Mouse (Mus musculus) left cerebral cortex, postnatal 14 days (tissue): ENCODE measurements around the gene Bmyc. TPM values are rescaled to one million over a fixed set of nuclear protein-coding genes. Genes with fewer than 3 reads are reported as not detected.
"Not testable (repeated sequence)": the region's sequence is repeated elsewhere in the genome, so short reads cannot be mapped to it uniquely, and the experiment has no call there.

Experiments used
- DNase-seq, 2 experiments: peaks; one replicate each; pipeline ENCODE4 v3.0.0; 2021 to 2022; ENCODE audit warnings: low spot score in 2 of 2, mixed read lengths in 1 of 2
- intact Hi-C: fragments of 180-260 bp; cut with DNase I; formaldehyde crosslinking; loops from one replicate; pipeline ENCODE4 v1.15.1; 2025
- total RNA-seq, 2 experiments: library from RNA; stranded (reverse); gene quantifications; 2 replicates each; pipeline ENCODE4 v1.2.3; 2021

Gene Bmyc
- total RNA-seq, 2 experiments from 2014 or later: 85.8 to 98.2 TPM

DNA sequence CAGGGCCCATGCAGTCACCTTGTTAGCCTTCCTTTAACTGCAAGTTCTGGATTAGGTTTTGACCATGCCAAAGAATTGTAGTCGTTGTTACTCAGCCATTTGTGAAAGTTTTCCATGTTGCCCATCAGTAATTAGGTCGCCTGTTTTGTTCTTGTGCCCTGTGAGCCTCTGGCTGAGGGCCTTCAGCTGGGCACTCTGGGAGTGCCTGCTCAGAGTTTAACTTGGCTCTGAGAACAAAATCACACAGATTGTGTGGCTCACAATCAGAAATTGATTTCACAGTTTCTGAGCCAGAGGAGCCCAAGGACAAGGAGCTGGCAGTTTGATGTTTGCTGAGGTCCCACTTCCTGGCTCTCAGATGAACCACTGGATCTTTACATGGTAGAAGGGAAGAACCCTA, 3.3 kb downstream of the Bmyc start:
- not testable (repeated sequence) for DNase-seq
- intact Hi-C loops: loop anchor here (2.0 kb wide), 1 partner anchor 41 kb away; no protein-coding TSS in a partner anchor

DNA sequence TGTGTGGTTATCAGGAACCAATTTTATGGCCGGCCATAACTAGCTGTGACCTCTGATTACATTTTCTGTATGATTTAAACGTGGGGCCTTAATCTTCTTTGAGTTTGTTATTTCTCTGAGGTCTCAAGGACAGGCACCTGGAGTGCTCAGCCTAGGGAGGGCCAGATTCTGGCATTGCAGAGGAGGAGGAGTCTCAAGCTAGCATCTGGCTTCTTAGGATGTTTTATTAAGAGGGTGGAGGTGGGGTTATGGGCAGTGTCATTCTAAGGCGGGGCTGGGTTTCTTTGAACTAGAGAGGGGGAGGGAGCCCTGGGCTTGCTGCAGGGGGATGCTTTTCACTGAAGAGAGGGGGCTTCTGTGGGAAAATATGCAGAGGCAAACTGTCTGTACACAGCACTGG, 5.1 kb downstream of the Bmyc start:
- intact Hi-C loops, DNase-seq: not testable (repeated sequence)

DNA sequence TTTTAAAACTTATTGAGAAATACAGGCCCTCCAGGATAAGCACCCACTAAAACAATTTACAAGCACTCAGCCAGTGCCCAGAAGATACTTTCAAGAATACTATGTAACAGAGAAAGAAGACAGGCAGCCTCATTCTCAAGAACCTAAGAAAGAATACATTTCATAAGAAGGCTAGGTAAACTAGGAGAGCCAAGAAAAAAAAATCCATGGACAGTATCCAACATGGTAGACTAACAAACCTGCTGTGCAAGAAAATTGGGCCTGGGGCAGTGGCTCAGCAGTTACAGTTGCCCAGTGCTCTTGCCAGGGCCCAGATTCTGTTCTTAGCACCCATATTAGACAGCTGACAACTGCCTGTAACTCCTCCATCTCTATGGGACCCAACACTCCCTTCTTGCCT, 10.7 kb downstream of the Bmyc start:
- no peak for DNase-seq
- intact Hi-C loops: no loop called here

DNA sequence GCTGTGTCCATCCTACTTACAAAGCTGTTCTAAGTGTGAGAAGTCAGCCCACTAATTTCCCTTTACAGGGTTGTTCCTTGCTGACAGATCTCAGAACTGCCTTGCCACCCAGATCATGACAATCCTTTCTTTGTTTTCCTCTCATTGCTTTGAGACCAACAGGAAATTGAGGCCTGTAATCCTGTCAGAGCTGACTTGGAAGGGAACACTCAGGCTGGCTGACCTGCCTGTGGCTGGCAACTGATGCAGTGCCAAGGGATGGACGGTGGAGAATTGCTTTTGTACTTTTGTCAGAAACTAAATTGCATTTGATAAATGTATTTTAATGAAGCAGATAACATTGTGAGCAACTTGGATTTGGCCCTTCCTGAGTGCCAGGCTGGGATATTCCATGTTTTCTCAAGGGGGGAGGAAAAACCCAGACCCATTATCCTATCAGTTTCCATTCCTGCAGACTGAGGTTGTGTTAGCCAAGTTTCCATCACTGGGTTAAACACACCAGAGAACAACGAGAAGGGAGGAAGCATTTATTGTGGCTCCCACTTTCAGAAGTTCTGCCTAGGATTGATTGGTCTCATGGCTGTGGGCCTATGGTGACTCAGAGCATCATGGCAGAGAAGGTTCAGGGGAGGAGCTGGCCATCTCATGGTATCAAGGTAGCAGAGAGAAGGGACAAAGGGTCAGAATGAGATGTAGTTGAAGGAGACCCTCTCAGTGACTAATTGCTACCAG, 26.8 kb downstream of the Bmyc start:
- no peak for DNase-seq
- intact Hi-C loops: no loop called here

GRCm38 (mm10) chr2:25736709-25737108, 30.2 kb downstream of the Bmyc start, which contains the start of gene Obp2b:
Gene Obp2b (plus strand): TSS chr2:25737009.
- DNase-seq, intact Hi-C loops: not testable (repeated sequence)

- no peak for DNase-seq
- intact Hi-C loops: no loop called here
Observed at GRCm38 (mm10) chr2:25741671-25742070, 35.1 kb downstream of the Bmyc start.

DNA sequence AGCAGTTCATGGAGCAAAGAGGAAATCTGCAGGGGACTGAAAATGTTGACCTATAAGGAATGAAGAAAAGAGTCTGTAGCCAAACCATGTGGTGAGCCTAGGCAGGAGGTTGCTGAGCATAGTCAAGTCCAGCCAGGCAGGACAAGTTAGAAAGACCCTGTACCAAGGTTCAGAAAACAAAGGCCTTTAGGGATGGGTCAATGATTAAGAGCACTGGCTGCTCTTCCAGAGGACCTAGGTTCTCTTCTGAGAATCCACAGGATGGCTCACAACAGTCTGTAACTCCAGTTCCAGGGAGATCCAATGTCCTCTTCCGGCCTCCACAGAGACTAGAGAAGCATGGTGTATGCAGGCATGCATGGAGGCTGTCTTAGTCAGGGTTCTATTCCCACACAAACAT, 47.7 kb downstream of the Bmyc start:
- intact Hi-C loops: no loop called here
- no peak for DNase-seq

Other genes starting within 250 kb of the Bmyc start
- 1 to 10 TPM in 1 of 2 experiments, under 1 TPM in 1; 0.59 to 1.2 TPM for gene Clic3, start 249.9 kb upstream of the Bmyc start, total RNA-seq
- gene Paxx, start 245.6 kb upstream of the Bmyc start, total RNA-seq: 10 to 100 TPM; 64.1 to 66.3 TPM
- gene Ptgds, start 236.7 kb upstream of the Bmyc start, total RNA-seq: 1,000 to 10,000 TPM; 1,462 to 1,765 TPM
- gene Lcn12, start 212.8 kb upstream of the Bmyc start, total RNA-seq: not detected
- 100 to 1,000 TPM; 141 to 142 TPM for gene Fbxw5, start 206.0 kb upstream of the Bmyc start, total RNA-seq
- gene C8g, start 205.0 kb upstream of the Bmyc start, total RNA-seq: 1 to 10 TPM in 1 of 2 experiments, under 1 TPM in 1; 0.59 to 1.6 TPM
- gene Traf2, start 159.8 kb upstream of the Bmyc start, total RNA-seq: 1 to 10 TPM; 9.1 to 9.5 TPM
- gene Edf1, start 148.9 kb upstream of the Bmyc start, total RNA-seq: 100 to 1,000 TPM; 190 to 202 TPM
- gene Mamdc4, start 131.9 kb upstream of the Bmyc start, total RNA-seq: 1 to 10 TPM; 1.8 to 2.1 TPM
- gene Phpt1, start 131.5 kb upstream of the Bmyc start, total RNA-seq: 100 to 1,000 TPM in 1 of 2 experiments, 10 to 100 TPM in 1; 93.5 to 105 TPM
- gene Ajm1, start 125.0 kb upstream of the Bmyc start, total RNA-seq: 100 to 1,000 TPM; 123 to 129 TPM
- gene Rabl6, start 98.2 kb upstream of the Bmyc start, total RNA-seq: 100 to 1,000 TPM; 117 to 118 TPM
- gene Ccdc183, start 89.1 kb upstream of the Bmyc start, total RNA-seq: not detected
- gene Tmem141, start 84.7 kb upstream of the Bmyc start, total RNA-seq: 10 to 100 TPM; 27.2 to 27.7 TPM
- gene Fcna, start 78.7 kb upstream of the Bmyc start, total RNA-seq: 1 to 10 TPM in 1 of 2 experiments, under 1 TPM in 1; 0.72 to 1.1 TPM
- not detected for gene Lcn8, start 53.6 kb upstream of the Bmyc start, total RNA-seq
- gene Lcn5, start 48.8 kb upstream of the Bmyc start, total RNA-seq: not detected
- not detected for gene Lcn6, start 30.0 kb upstream of the Bmyc start, total RNA-seq
- gene Lcn10, start 24.0 kb upstream of the Bmyc start, total RNA-seq: not detected
- gene Obp2a, start 6.7 kb upstream of the Bmyc start, total RNA-seq: not detected
- gene Obp2b, start 30.3 kb downstream of the Bmyc start, total RNA-seq: not detected
- gene Lcn3, start 58.8 kb downstream of the Bmyc start, total RNA-seq: not detected
- not detected for gene Lcn11, start 70.3 kb downstream of the Bmyc start, total RNA-seq
- gene Gm13539, start 75.5 kb downstream of the Bmyc start, total RNA-seq: not detected
- not detected for gene Glt6d1, start 109.1 kb downstream of the Bmyc start, total RNA-seq
- not detected for gene Lcn9, start 116.4 kb downstream of the Bmyc start, total RNA-seq
- gene Sohlh1, start 140.5 kb downstream of the Bmyc start, total RNA-seq: not detected
- 100 to 1,000 TPM; 114 to 120 TPM for gene Kcnt1, start 157.0 kb downstream of the Bmyc start, total RNA-seq